Mouse (Mus musculus): ENCODE measurements around the gene Atg101. TPM values are rescaled to one million over a fixed set of nuclear protein-coding genes. Genes with fewer than 3 reads are reported as not detected.
A peak's percentile ranks its signal among the peaks of the same experiment; 100 is the strongest.

Atg101 gene
- polyA plus RNA-seq, 1 experiment from 2014 or later, result 64.7 TPM

DNA sequence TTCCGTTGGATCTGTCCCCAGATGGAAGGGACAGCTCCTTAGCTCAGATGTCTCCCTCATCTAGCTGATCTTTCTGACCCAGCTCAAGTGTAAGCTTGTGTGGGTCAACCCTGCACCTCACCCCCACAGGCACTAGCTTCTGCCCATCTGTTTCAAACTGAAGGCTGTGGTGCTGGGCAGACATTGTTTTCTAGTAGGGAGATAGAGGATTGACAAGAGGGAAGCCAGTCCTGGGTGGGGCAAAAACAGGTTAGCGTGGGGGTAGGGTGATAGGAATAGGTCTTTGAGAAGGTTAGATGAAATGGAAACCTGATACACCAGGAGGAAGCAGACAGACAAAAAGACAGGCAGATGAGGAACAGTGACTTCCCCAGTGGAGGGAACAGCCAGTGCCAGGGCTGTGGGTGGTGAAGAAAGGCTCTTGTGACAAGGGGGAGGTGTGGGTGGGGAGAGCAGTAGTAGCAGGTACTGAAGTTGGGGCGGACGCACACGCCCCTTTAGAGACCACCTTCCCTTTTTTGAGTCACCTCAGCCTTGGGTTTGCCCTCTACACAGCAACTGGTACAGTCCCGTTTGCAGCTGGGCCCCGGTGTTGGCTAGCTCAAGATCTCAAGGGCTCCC is 28.1 kb upstream of the Atg101 start:
- ATAC-seq (ENCODE audit: insufficient read depth) (no peak), DNase-seq (no peak)
- TF ChIP-seq CTCF (IDR thresholded peaks at IDR 0.05; ENCODE audit: low read depth), result no peak
- WGBS, result 77% methylated on average over 7 of the region's 7 CpGs
- Histone ChIP-seq H3K27me3 (ENCODE audit: insufficient read depth, low read length) (no peaks in the 10 kb centered on the region), H3K36me3 (ENCODE audit: insufficient read depth) (no peaks in the 10 kb centered on the region), H3K4me3 (ENCODE audit: low read depth, low read length) (no peak overlapping the region), H3K9me3 (ENCODE audit: low read depth, low read length) (no peaks in the 10 kb centered on the region), H3K27ac (ENCODE audit: low read depth) (no peak overlapping the region), H3K9ac (no peak overlapping the region), H3K4me1 (ENCODE audit: insufficient read depth) (peaks cover 12% of the 10 kb centered on the region), H3K4me2 (no peak overlapping the region)

DNA sequence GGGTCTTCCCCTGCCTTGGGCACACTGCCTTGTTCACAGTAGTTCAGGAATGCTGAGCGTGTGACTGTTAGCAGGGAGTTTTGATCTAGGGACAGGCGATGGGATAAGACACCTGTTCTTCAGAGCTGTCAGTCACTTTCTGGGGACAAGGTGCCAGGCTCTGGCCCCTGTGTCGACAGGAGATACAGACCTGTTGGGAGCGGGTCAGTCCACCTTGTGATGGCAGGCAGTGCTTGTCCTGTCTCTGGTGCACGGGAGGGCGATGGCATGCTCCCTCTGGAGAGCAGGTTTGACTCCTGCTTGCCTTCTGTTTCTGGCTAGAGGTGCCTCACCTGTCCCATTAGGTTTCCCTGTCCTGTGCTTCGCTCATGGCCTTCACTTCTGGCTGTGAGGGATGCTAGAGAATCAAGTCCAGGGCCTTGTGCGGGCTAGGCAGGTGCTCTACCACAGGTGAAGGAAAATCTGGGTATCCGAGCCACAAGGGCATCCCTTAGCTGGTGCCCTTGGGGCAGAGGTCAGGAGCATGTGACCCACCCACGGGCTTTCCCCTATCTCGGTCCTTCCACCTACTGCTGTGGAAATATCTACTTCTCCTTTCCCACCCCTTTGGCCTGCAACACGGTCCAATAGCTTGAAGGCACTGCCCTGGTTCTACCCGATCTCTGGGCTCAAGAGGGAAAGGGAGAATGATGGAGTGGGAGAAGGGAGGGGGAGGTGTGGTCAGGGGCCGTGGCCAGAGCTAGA is 27.4 kb upstream of the Atg101 start:
- WGBS, result 66% methylated on average over 14 of the region's 14 CpGs
- no peak for TF ChIP-seq CTCF (IDR thresholded peaks at IDR 0.05; ENCODE audit: low read depth)

DNA sequence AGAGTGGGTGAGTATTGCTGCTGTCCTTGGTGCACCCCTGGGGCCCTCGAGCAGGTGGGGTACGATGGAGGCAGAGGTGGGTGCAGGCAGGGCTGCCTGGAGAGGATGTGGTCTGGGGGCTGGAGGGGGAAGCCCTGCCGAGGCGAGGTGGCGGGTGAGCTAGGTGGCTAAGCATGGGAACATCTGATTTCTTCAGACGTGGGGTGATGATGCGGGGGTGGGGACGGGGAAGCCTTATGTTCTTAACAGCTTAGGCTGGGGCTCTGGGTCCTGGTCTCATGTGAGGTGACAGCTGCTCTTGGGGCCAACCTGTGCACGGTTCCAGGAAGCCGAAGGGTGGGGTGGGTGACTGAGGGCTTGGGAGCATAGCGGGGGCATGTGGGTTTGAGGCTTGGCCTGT is 25.7 kb upstream of the Atg101 start:
- no peak overlapping the region for H3K27ac ChIP-seq (ENCODE audit: low read depth)
- WGBS, result 81% methylated on average over 11 of the region's 11 CpGs
- no peak overlapping the region for H3K9ac ChIP-seq
- ATAC-seq (ENCODE audit: insufficient read depth) (no peak), DNase-seq (no peak)
- peaks cover 19% of the 10 kb centered on the region for H3K4me1 ChIP-seq (ENCODE audit: insufficient read depth)
- H3K4me3 ChIP-seq (ENCODE audit: low read depth, low read length), result no peak overlapping the region
- no peak overlapping the region for H3K4me2 ChIP-seq
- no peaks in the 10 kb centered on the region for H3K36me3 ChIP-seq (ENCODE audit: insufficient read depth)
- H3K27me3 ChIP-seq (ENCODE audit: insufficient read depth, low read length), result no peaks in the 10 kb centered on the region
- TF ChIP-seq CTCF (IDR thresholded peaks at IDR 0.05; ENCODE audit: low read depth), result no peak
- H3K9me3 ChIP-seq (ENCODE audit: low read depth, low read length), result no peaks in the 10 kb centered on the region

More for the DNA sequence above, 27.4 kb upstream of the Atg101 start:
- no peak overlapping the region for H3K4me2 ChIP-seq
- no peak overlapping the region for H3K9ac ChIP-seq
- H3K4me3 ChIP-seq (ENCODE audit: low read depth, low read length), result no peak overlapping the region
- no peak overlapping the region for H3K27ac ChIP-seq (ENCODE audit: low read depth)
- H3K4me1 ChIP-seq (ENCODE audit: insufficient read depth), result peaks cover 15% of the 10 kb centered on the region
- ATAC-seq (ENCODE audit: insufficient read depth) (no peak), DNase-seq (no peak)
- no peaks in the 10 kb centered on the region for H3K27me3 ChIP-seq (ENCODE audit: insufficient read depth, low read length)
- no peaks in the 10 kb centered on the region for H3K36me3 ChIP-seq (ENCODE audit: insufficient read depth)
- H3K9me3 ChIP-seq (ENCODE audit: low read depth, low read length), result no peaks in the 10 kb centered on the region

DNA sequence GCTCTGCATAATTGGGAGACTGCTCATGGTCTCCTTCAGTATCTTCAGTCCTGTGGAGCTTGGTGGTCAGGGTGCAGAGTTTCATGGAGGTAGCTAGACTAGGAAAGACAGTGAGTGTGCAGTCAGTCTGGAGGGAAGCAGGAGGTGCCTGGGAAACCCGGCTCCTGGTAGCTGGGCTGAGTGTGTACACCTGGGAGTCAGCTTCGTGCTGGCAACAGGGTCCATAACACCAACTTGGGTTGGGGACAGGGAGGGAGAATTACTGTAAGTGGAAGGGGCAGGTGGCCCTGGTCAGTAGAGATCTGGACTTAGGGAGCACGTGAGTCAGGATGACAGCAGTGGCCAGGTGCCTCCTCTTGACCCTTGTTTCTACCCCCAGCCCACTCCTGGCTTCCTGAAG is 24.1 kb upstream of the Atg101 start:
- DNase-seq, result no peak

DNA sequence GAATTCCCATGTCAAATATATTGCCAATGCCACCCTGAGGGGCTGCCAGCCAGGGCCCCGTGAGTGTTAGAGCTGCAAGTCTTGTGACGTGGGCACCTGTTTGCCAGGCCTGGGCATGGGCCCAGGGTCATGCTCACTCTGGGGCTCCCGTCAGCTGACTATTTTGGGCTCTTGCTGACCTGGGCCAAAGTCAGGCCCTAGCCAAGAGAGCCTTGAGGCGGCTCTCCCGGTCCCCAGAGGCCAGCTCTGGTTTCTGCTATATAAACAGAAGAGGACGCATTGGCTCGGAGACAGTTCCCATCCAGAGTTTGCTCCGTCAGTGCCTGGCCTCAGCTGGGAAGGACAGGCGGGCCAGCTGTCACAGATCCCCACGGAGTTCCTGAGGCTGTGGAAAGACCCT is 23.7 kb upstream of the Atg101 start:
- DNase-seq, result peak; percentile 78
- TF ChIP-seq CTCF (IDR thresholded peaks at IDR 0.05; ENCODE audit: low read depth), result no peak
- 20% methylated on average over 10 of the region's 10 CpGs for WGBS
- Histone ChIP-seq H3K9me3 (ENCODE audit: low read depth, low read length) (no peaks in the 10 kb centered on the region), H3K27ac (ENCODE audit: low read depth) (peak overlapping the region; percentile 92), H3K36me3 (ENCODE audit: insufficient read depth) (no peaks in the 10 kb centered on the region), H3K9ac (peak overlapping the region; percentile 6; the same call in 1 of the 2 replicates), H3K27me3 (ENCODE audit: insufficient read depth, low read length) (no peaks in the 10 kb centered on the region), H3K4me1 (ENCODE audit: insufficient read depth) (peaks cover 19% of the 10 kb centered on the region), H3K4me3 (ENCODE audit: low read depth, low read length) (no peak overlapping the region), H3K4me2 (no peak overlapping the region)
- peak; percentile 40 for ATAC-seq (ENCODE audit: insufficient read depth)

More for the DNA sequence above, 24.1 kb upstream of the Atg101 start:
- no peak for TF ChIP-seq CTCF (IDR thresholded peaks at IDR 0.05; ENCODE audit: low read depth)
- H3K4me2 ChIP-seq, result no peak overlapping the region
- no peak for ATAC-seq (ENCODE audit: insufficient read depth)
- no peak overlapping the region for H3K4me3 ChIP-seq (ENCODE audit: low read depth, low read length)
- peaks cover 19% of the 10 kb centered on the region for H3K4me1 ChIP-seq (ENCODE audit: insufficient read depth)
- H3K27me3 ChIP-seq (ENCODE audit: insufficient read depth, low read length), result no peaks in the 10 kb centered on the region
- H3K9me3 ChIP-seq (ENCODE audit: low read depth, low read length), result no peaks in the 10 kb centered on the region
- WGBS, result 58% methylated on average over 3 of the region's 3 CpGs
- H3K36me3 ChIP-seq (ENCODE audit: insufficient read depth), result no peaks in the 10 kb centered on the region
- H3K27ac ChIP-seq (ENCODE audit: low read depth), result peak overlapping the region; percentile 92
- peak overlapping the region; percentile 6; the same call in 1 of the 2 replicates for H3K9ac ChIP-seq

DNA sequence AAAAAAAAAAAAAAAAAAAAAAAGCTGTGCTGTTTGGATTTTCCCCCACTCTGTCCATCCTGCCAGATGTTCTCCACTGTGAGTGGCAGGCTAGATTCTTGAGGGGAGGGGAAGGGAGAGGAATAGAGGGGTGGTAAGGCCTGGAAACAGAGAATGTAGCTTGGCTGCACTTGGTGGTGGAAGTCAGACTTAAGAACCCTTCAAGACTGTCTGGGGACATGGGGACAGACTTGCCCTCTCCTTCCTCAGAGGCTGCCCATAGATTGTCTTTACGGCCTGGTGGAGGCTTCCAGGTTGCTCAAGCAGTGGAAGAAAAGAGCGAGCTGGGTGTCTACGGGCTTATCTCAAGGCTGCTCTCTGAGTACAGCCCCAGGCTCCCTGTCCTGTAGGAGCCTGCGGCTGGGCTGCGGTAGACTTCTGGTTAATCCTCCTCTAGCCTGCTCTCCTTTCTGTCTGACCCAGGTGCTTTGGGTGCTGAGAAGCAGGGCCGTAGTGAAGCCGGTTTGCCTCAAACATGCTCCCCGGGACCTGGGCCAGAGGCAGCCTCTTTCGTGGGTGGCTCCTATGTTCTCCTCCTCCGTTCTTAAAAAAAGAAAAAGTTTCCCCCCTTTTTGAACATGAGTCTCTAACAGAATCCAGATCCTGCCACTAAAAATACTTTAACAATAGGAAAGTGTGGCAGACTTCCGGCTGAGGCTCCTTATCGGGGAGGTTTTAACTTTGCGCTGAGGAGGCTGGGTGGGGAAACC is 23.0 kb upstream of the Atg101 start:
- TF ChIP-seq CTCF (IDR thresholded peaks at IDR 0.05; ENCODE audit: low read depth), result no peak
- WGBS, result 47% methylated on average over 13 of the region's 13 CpGs
- DNase-seq (peak; percentile 55), ATAC-seq (ENCODE audit: insufficient read depth) (peak; percentile 42; the same call in 1 of the 2 replicates)
- Histone ChIP-seq H3K4me1 (ENCODE audit: insufficient read depth) (peaks cover 25% of the 10 kb centered on the region), H3K27me3 (ENCODE audit: insufficient read depth, low read length) (no peaks in the 10 kb centered on the region), H3K27ac (ENCODE audit: low read depth) (peak overlapping the region; percentile 92), H3K36me3 (ENCODE audit: insufficient read depth) (no peaks in the 10 kb centered on the region), H3K9ac (peak overlapping the region; percentile 29), H3K4me3 (ENCODE audit: low read depth, low read length) (no peak overlapping the region), H3K9me3 (ENCODE audit: low read depth, low read length) (no peaks in the 10 kb centered on the region), H3K4me2 (peak overlapping the region; percentile 23; the same call in 1 of the 2 replicates)

DNA sequence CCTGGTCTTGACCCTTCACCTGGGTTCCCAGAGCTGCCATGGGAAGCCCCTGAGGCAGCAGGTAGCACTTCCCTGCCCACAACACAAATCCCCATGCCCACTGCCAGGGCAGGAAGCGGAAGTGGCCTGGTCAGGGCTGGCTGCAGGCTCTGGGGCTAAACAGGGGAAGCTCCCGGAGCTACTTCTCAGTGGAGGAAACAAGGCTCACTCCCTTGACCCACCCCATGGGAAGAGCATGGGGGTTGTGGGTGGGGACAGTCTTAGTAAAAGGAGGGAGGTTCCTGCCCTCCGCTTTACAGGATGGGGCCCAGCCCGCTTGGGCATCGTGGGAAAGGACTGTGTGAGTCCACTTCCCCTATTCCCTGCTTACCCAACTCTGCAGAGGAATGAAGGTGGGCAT is 21.6 kb upstream of the Atg101 start:
- peaks cover 26% of the 10 kb centered on the region for H3K4me1 ChIP-seq (ENCODE audit: insufficient read depth)
- 65% methylated on average over 5 of the region's 5 CpGs for WGBS
- no peaks in the 10 kb centered on the region for H3K27me3 ChIP-seq (ENCODE audit: insufficient read depth, low read length)
- no peak overlapping the region for H3K9ac ChIP-seq
- H3K9me3 ChIP-seq (ENCODE audit: low read depth, low read length), result no peaks in the 10 kb centered on the region
- peak overlapping the region; percentile 92; the same call in 1 of the 2 replicates for H3K27ac ChIP-seq (ENCODE audit: low read depth)
- no peaks in the 10 kb centered on the region for H3K36me3 ChIP-seq (ENCODE audit: insufficient read depth)
- TF ChIP-seq CTCF (IDR thresholded peaks at IDR 0.05; ENCODE audit: low read depth), result no peak
- no peak overlapping the region for H3K4me3 ChIP-seq (ENCODE audit: low read depth, low read length)
- DNase-seq (peak; percentile 44), ATAC-seq (ENCODE audit: insufficient read depth) (no peak)
- H3K4me2 ChIP-seq, result no peak overlapping the region
